Mouse (Mus musculus): ENCODE measurements around the gene Fthl17b. TPM values are rescaled to one million over a fixed set of nuclear protein-coding genes. Genes with fewer than 3 reads are reported as not detected.

The Fthl17b gene
- polyA plus RNA-seq, 1 experiment, result not detected

GRCm38 (mm10) chrX:8921813-8922607, 40.8 kb downstream of the Fthl17b start:
- TF ChIP-seq MYOD1 (IDR thresholded peaks at IDR 0.05; ENCODE audit: control insufficient read depth, insufficient read length, low read depth) (no peak), MAX (IDR thresholded peaks at IDR 0.05) (no peak), CTCF (IDR thresholded peaks at IDR 0.05; ENCODE audit: control insufficient read depth, insufficient read depth, insufficient read length) (no peak), USF1 (IDR thresholded peaks at IDR 0.05; ENCODE audit: low read depth) (no peak), MYOG (IDR thresholded peaks at IDR 0.05; ENCODE audit: control insufficient read depth, extremely low read depth, insufficient read length) (no peak), CEBPB (IDR thresholded peaks at IDR 0.05; ENCODE audit: low read depth) (no peak), FOSL1 (IDR thresholded peaks at IDR 0.05; ENCODE audit: insufficient read depth, low read length, poor library complexity, severe bottlenecking) (no peak)
- Histone ChIP-seq H3K4me3 (ENCODE audit: insufficient read depth, poor library complexity, severe bottlenecking) (no peak overlapping the region), H3ac (ENCODE audit: control insufficient read depth, insufficient read length, low read depth) (no peak overlapping the region), H3K27me3 (ENCODE audit: control insufficient read depth, insufficient read depth, insufficient read length) (no peaks in the 10 kb centered on the region), H3K36me3 (ENCODE audit: control insufficient read depth, insufficient read depth) (no peaks in the 10 kb centered on the region), H3K79me3 (ENCODE audit: low read depth) (no peaks in the 10 kb centered on the region), H3K79me2 (ENCODE audit: control insufficient read depth, insufficient read depth) (no peaks in the 10 kb centered on the region)

GRCm38 (mm10) chrX:8921080-8921479, 41.7 kb downstream of the Fthl17b start:
- Histone ChIP-seq H3K36me3 (ENCODE audit: control insufficient read depth, insufficient read depth) (no peaks in the 10 kb centered on the region), H3K79me2 (ENCODE audit: control insufficient read depth, insufficient read depth) (no peaks in the 10 kb centered on the region), H3K4me3 (ENCODE audit: insufficient read depth, poor library complexity, severe bottlenecking) (no peak overlapping the region), H3ac (ENCODE audit: control insufficient read depth, insufficient read length, low read depth) (no peak overlapping the region), H3K27me3 (ENCODE audit: control insufficient read depth, insufficient read depth, insufficient read length) (no peaks in the 10 kb centered on the region), H3K79me3 (ENCODE audit: low read depth) (no peaks in the 10 kb centered on the region)
- no peak for TF ChIP-seq CTCF (IDR thresholded peaks at IDR 0.05; ENCODE audit: control insufficient read depth, insufficient read depth, insufficient read length)
- no peak for TF ChIP-seq MAX (IDR thresholded peaks at IDR 0.05)
- TF ChIP-seq FOSL1 (IDR thresholded peaks at IDR 0.05; ENCODE audit: insufficient read depth, low read length, poor library complexity, severe bottlenecking), result no peak
- no peak for TF ChIP-seq MYOD1 (IDR thresholded peaks at IDR 0.05; ENCODE audit: control insufficient read depth, insufficient read length, low read depth)
- no peak for TF ChIP-seq MYOG (IDR thresholded peaks at IDR 0.05; ENCODE audit: control insufficient read depth, extremely low read depth, insufficient read length)
- TF ChIP-seq USF1 (IDR thresholded peaks at IDR 0.05; ENCODE audit: low read depth), result no peak
- no peak for TF ChIP-seq CEBPB (IDR thresholded peaks at IDR 0.05; ENCODE audit: low read depth)

Other genes starting within 250 kb of the Fthl17b start
- gene Ssx9, start 214.5 kb downstream of the Fthl17b start, polyA plus RNA-seq (2012; fragmentation: generic; extraction: Trizol), result not detected
- not detected for gene Ssxb5, start 159.3 kb downstream of the Fthl17b start, polyA plus RNA-seq (2012; fragmentation: generic; extraction: Trizol)
- gene Gm6592, start 119.0 kb downstream of the Fthl17b start, polyA plus RNA-seq (2012; fragmentation: generic; extraction: Trizol), result not detected
- not detected for gene Gm5751, start 88.7 kb downstream of the Fthl17b start, polyA plus RNA-seq (2012; fragmentation: generic; extraction: Trizol)
- gene B630019K06Rik, start 70.6 kb downstream of the Fthl17b start, polyA plus RNA-seq (2012; fragmentation: generic; extraction: Trizol), result 2.7 TPM
- not detected for gene Fthl17c, start 13.6 kb upstream of the Fthl17b start, polyA plus RNA-seq (2012; fragmentation: generic; extraction: Trizol)
- 0.08 TPM for gene Fthl17d, start 23.8 kb upstream of the Fthl17b start, polyA plus RNA-seq (2012; fragmentation: generic; extraction: Trizol)
- not detected for gene Fthl17e, start 70.5 kb upstream of the Fthl17b start, polyA plus RNA-seq (2012; fragmentation: generic; extraction: Trizol)
- gene Fthl17f, start 100.0 kb upstream of the Fthl17b start, polyA plus RNA-seq (2012; fragmentation: generic; extraction: Trizol), result 0.04 TPM
- gene 4930402K13Rik, start 141.6 kb upstream of the Fthl17b start, polyA plus RNA-seq (2012; fragmentation: generic; extraction: Trizol), result not detected
- 1.3 TPM for gene Lancl3, start 236.9 kb upstream of the Fthl17b start, polyA plus RNA-seq (2012; fragmentation: generic; extraction: Trizol)